10 mouse cellular contexts compared by ENCODE assay signal in the genomic region with DNA sequence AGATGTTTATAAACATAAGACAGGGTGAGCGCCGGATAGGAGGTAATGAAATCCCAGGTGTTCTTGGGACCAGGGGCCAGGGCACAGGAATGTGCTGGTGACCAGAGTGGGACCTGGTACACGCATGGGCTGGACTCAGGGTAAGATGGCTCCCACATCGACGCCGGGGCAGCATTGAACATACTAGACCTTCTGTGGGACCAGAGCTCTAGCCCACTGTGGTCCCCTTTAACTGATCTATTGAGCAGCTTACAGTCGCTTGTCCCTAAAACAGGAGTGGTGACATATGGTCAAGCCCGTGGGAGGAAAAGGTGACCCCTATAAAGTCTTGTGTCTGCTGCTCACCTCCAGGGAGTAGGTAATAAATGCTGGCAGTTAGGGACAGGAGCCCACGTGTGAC.
DNase-seq lines count a peak whose midpoint lies in the region; ATAC-seq and TF ChIP-seq lines count a peak whose summit lies in the region.
"Had no signal": no experiment of that assay in that cellular context is flagged by ENCODE, and none has a peak within 500 bp of the region (broad histone marks: within the 10 kb centered on the region; RNA-seq: fewer than 3 reads in every experiment).

No protein-coding gene starts in this region.

- H3K79me2 ChIP-seq in heart, adult 2 months (replicated peaks; ENCODE audit: control insufficient read depth, insufficient read depth, low read length) = no peaks in the 10 kb centered on the region

- H3K4me2 ChIP-seq in lung, embryonic 16.5 days (ENCODE audit: low read depth, low read length) = peak overlapping the region; percentile 40
- 0 out of 2 replicates have a peak overlapping the region, but pooled peaks have one; percentile 0 for H3K4me2 ChIP-seq in hindbrain, postnatal 0 days (ENCODE audit: low read depth, low read length)

- intact Hi-C loops in heart, adult 2 months (cut with DNase I) = no loop called here
- intact Hi-C loops in heart, postnatal 10 days (cut with DNase I) = loop anchor here (2.0 kb wide), 1 partner anchor 74 kb away; no protein-coding TSS in a partner anchor

- TF ChIP-seq POLR2A in heart, adult 2 months (IDR thresholded peaks at IDR 0.05; ENCODE audit: insufficient read depth, low read depth, low read length) = no peak
- no peak for TF ChIP-seq POLR2A in small intestine, adult 2 months (IDR thresholded peaks at IDR 0.05; ENCODE audit: low read depth, low read length)

- H3K27ac ChIP-seq in heart, adult 2 months = peak overlapping the region; percentile 97
- H3K27ac ChIP-seq in lung, embryonic 16.5 days (ENCODE audit: low read length) = peak overlapping the region; percentile 89
- H3K27ac ChIP-seq in hindbrain, postnatal 0 days = peak overlapping the region; percentile 62; the same call in 1 of the 2 replicates
- H3K27ac ChIP-seq in small intestine, adult 2 months (ENCODE audit: insufficient read depth, low read depth, low read length) = no peak overlapping the region

- no peak for ATAC-seq in lung, embryonic 16.5 days (ENCODE audit: low read depth)
- no peak for ATAC-seq in hindbrain, postnatal 0 days
- ATAC-seq: Patski had no signal

- no peak for TF ChIP-seq EP300 in heart, adult 2 months (IDR thresholded peaks at IDR 0.05; ENCODE audit: insufficient read depth, low read depth, low read length)

- no peak for DNase-seq in heart, adult 2 months
- no peak for DNase-seq in heart, postnatal 10 days
- no peak for DNase-seq in lung, adult 18-20 months
- no peak for DNase-seq in hindbrain, postnatal 0 days (ENCODE audit: low spot score)
- no peak for DNase-seq in yolk sac, embryonic 10.5 days (ENCODE audit: low spot score)
- DNase-seq in layer of hippocampus, postnatal 36 days = no peak

- H3K4me3 ChIP-seq in heart, adult 2 months = peak overlapping the region; percentile 59
- H3K4me3 ChIP-seq in lung, embryonic 16.5 days (ENCODE audit: low read length) = peak overlapping the region; percentile 43
- no peak overlapping the region for H3K4me3 ChIP-seq in hindbrain, postnatal 0 days (ENCODE audit: low read length)
- H3K4me3 ChIP-seq in small intestine, adult 2 months (ENCODE audit: low read depth, low read length) = peak overlapping the region; percentile 15; the same call in 1 of the 2 replicates
- H3K4me3 ChIP-seq: megakaryocyte, embryonic 14.5 days had no signal

- no peaks in the 10 kb centered on the region; the same call in 1 of the 2 replicates for H3K36me3 ChIP-seq in heart, adult 2 months (ENCODE audit: control insufficient read depth, insufficient read depth, low read length)
- no peaks in the 10 kb centered on the region for H3K36me3 ChIP-seq in lung, embryonic 16.5 days (ENCODE audit: control insufficient read depth, insufficient read depth, low read length)
- no peaks in the 10 kb centered on the region for H3K36me3 ChIP-seq in hindbrain, postnatal 0 days (ENCODE audit: insufficient read depth, low read length)
- peaks cover 3% of the 10 kb centered on the region; the same call in 1 of the 2 replicates for H3K36me3 ChIP-seq in small intestine, adult 2 months (ENCODE audit: control insufficient read depth, insufficient read depth, low read length)

- H3K27me3 ChIP-seq in heart, adult 2 months (ENCODE audit: control insufficient read depth, insufficient read depth, low read length) = no peaks in the 10 kb centered on the region
- H3K27me3 ChIP-seq in lung, embryonic 16.5 days (ENCODE audit: control insufficient read depth, insufficient read depth, low read depth, low read length) = no peaks in the 10 kb centered on the region; the same call in 1 of the 2 replicates
- H3K27me3 ChIP-seq in hindbrain, postnatal 0 days (ENCODE audit: insufficient read depth, low read length) = no peaks in the 10 kb centered on the region
- H3K27me3 ChIP-seq in small intestine, adult 2 months (ENCODE audit: control insufficient read depth, insufficient read depth, low read length) = no peaks in the 10 kb centered on the region
- H3K27me3 ChIP-seq: Patski had no signal

- WGBS in heart, adult 2 months = 55% methylated on average over 9 of the region's 9 CpGs
- 77% methylated on average over 9 of the region's 9 CpGs for WGBS in lung, embryonic 16.5 days
- 83% methylated on average over 9 of the region's 9 CpGs for WGBS in hindbrain, postnatal 0 days
- 87% methylated on average over 9 of the region's 9 CpGs for WGBS in small intestine, adult 2 months

- H3K9me3 ChIP-seq in lung, embryonic 16.5 days (ENCODE audit: control insufficient read depth, low read length) = no peaks in the 10 kb centered on the region
- H3K9me3 ChIP-seq in hindbrain, postnatal 0 days (ENCODE audit: low read length) = no peaks in the 10 kb centered on the region
- H3K9me3 ChIP-seq: megakaryocyte, embryonic 14.5 days had no signal

- H3K4me1 ChIP-seq in heart, adult 2 months (ENCODE audit: control insufficient read depth, insufficient read depth, low read length) = peaks cover 18% of the 10 kb centered on the region
- H3K4me1 ChIP-seq in lung, embryonic 16.5 days (replicated peaks; ENCODE audit: control insufficient read depth, insufficient read depth, low read length) = peaks cover 29% of the 10 kb centered on the region
- H3K4me1 ChIP-seq in hindbrain, postnatal 0 days (ENCODE audit: insufficient read depth, low read length) = peaks cover 7% of the 10 kb centered on the region; the same call in 1 of the 2 replicates
- H3K4me1 ChIP-seq in small intestine, adult 2 months (ENCODE audit: control insufficient read depth, insufficient read depth, insufficient read length, low read length) = peaks cover 24% of the 10 kb centered on the region

- H3K9ac ChIP-seq in heart, adult 2 months (ENCODE audit: low read depth, low read length) = peak overlapping the region; percentile 72
- peak overlapping the region; percentile 60 for H3K9ac ChIP-seq in lung, embryonic 16.5 days (ENCODE audit: low read length)
- H3K9ac ChIP-seq in hindbrain, postnatal 0 days (replicated peaks; ENCODE audit: low read length) = no peak overlapping the region

- no peak for TF ChIP-seq CTCF in heart, adult 2 months (IDR thresholded peaks at IDR 0.05)
- TF ChIP-seq CTCF in hindbrain, postnatal 0 days (IDR thresholded peaks at IDR 0.05; ENCODE audit: low read depth) = no peak
- no peak for TF ChIP-seq CTCF in small intestine, adult 2 months (IDR thresholded peaks at IDR 0.05; ENCODE audit: extremely low read depth, insufficient read length, insufficient replicate concordance, low read depth, low read length)
